Mouse (Mus musculus): ENCODE results near the gene Ylpm1.

GRCm38 (mm10) chr12:85108643-85109042 is 112.5 kb downstream of the Ylpm1 start:
- no peak for TF ChIP-seq EP300 (optimal IDR thresholded peaks at IDR 0.05)
- TF ChIP-seq CTCF (IDR thresholded peaks at IDR 0.05; ENCODE audit: low read depth) = no peak

All from stomach, postnatal 0 days (tissue).